Mouse (Mus musculus) neural tube, embryonic 11.5 days (tissue): Measurements from ENCODE around the gene Hip1. TPM values are rescaled to one million over a fixed set of nuclear protein-coding genes. Genes with fewer than 3 reads are reported as not detected.

ENCODE experiments used
- ATAC-seq: fragments of 200-750 bp; cut with Nextera tagmentation; 2 replicates; pipeline ENCODE4 v1.8.0; 2017; ENCODE audit warnings: moderate number of reproducible peaks, mild to moderate bottlenecking, moderate TSS enrichment, moderate library complexity; ENCODE audit not compliant: insufficient read depth, low FRiP score, low TSS enrichment
- DNase-seq: peaks from one replicate; pipeline ENCODE4 v3.0.0-alpha.2; 2015; ENCODE audit warnings: low spot score
- H3K27ac ChIP-seq: fragments of 300-500 bp; sonication (generic); 2 replicates; pipeline ENCODE4 v1.5.1; 2014; ENCODE audit warnings: low read depth, mild to moderate bottlenecking, low read length
- H3K27me3 ChIP-seq: fragments of 300-500 bp; sonication (generic); 2 replicates; pipeline ENCODE4 v1.6.1; 2014; ENCODE audit warnings: mild to moderate bottlenecking, low read length, mixed read lengths; ENCODE audit not compliant: control insufficient read depth, insufficient read depth
- H3K36me3 ChIP-seq: fragments of 300-500 bp; sonication (generic); 2 replicates; pipeline ENCODE4 v1.6.1; 2014; ENCODE audit warnings: mild to moderate bottlenecking, low read length, moderate library complexity, mixed read lengths; ENCODE audit not compliant: control insufficient read depth, insufficient read depth
- H3K4me1 ChIP-seq: fragments of 300-500 bp; sonication (generic); 2 replicates; pipeline ENCODE4 v1.6.1; 2014; ENCODE audit warnings: low read length, mixed read lengths; ENCODE audit not compliant: control insufficient read depth, insufficient read depth
- H3K4me2 ChIP-seq: fragments of 300-500 bp; sonication (generic); 2 replicates; pipeline ENCODE4 v1.6.1; 2014; ENCODE audit warnings: low read depth, mild to moderate bottlenecking, moderate library complexity
- H3K4me3 ChIP-seq: fragments of 300-500 bp; sonication (generic); 2 replicates; pipeline ENCODE4 v1.5.1; 2014; ENCODE audit warnings: low read depth, low read length
- H3K9ac ChIP-seq: fragments of 300-500 bp; sonication (generic); 2 replicates; pipeline ENCODE4 v1.6.1; 2014; ENCODE audit warnings: mild to moderate bottlenecking, low read length
- H3K9me3 ChIP-seq: fragments of 300-500 bp; sonication (generic); 2 replicates; pipeline ENCODE4 v1.6.1; 2016; ENCODE audit warnings: low read length; ENCODE audit not compliant: control insufficient read depth
- WGBS: fragments of 180-500 bp; shearing (Covaris S2); extraction: QIAGEN DNeasy Blood & Tissue Kit; methylation state at CpG from one replicate; pipeline ENCODE4 v1.1.7; 2014; 5-methylcytosine and 5-hydroxymethylcytosine counted together
- polyA plus RNA-seq: library from polyadenylated mRNA; unstranded; fragments of >200 nt; fragmentation: Nextera tagmentation; extraction: Ambion mirVana; gene quantifications from 2 replicates; pipeline ENCODE4 v1.2.1, GENCODE M21; 2014

Gene Hip1
- polyA plus RNA-seq, 1 experiment from 2014 or later, result 57.3 TPM

- Histone ChIP-seq H3K27ac (no peak overlapping the region), H3K9ac (no peak overlapping the region), H3K9me3 (no peaks in the 10 kb centered on the region), H3K4me1 (no peaks in the 10 kb centered on the region), H3K27me3 (no peaks in the 10 kb centered on the region), H3K36me3 (peaks cover 27% of the 10 kb centered on the region), H3K4me3 (no peak overlapping the region), H3K4me2 (no peak overlapping the region)
- ATAC-seq, result no peak
- no peak for DNase-seq
- WGBS, result 76% methylated on average over 5 of the region's 5 CpGs
Measured at GRCm38 (mm10) chr5:135428786-135429185, 116.1 kb downstream of the Hip1 start.

- 92% methylated on average over 9 of the region's 9 CpGs for WGBS
- Histone ChIP-seq H3K36me3 (peaks cover 11% of the 10 kb centered on the region; the same call in 1 of the 2 replicates), H3K9me3 (no peaks in the 10 kb centered on the region), H3K4me3 (no peak overlapping the region), H3K27me3 (no peaks in the 10 kb centered on the region), H3K9ac (no peak overlapping the region), H3K27ac (no peak overlapping the region), H3K4me1 (no peaks in the 10 kb centered on the region), H3K4me2 (no peak overlapping the region)
- DNase-seq, result no peak
- no peak for ATAC-seq
Measured at GRCm38 (mm10) chr5:135410266-135410665, 134.7 kb downstream of the Hip1 start.

- H3K27ac ChIP-seq, result no peak overlapping the region
- H3K9me3 ChIP-seq, result no peaks in the 10 kb centered on the region
- no peak overlapping the region for H3K4me3 ChIP-seq
- no peaks in the 10 kb centered on the region for H3K4me1 ChIP-seq
- H3K36me3 ChIP-seq, result peaks cover 3% of the 10 kb centered on the region; the same call in 1 of the 2 replicates
- H3K4me2 ChIP-seq, result no peak overlapping the region
- DNase-seq (no peak), ATAC-seq (no peak)
- 86% methylated on average over 4 of the region's 4 CpGs for WGBS
- H3K9ac ChIP-seq, result no peak overlapping the region
- H3K27me3 ChIP-seq, result no peaks in the 10 kb centered on the region
Measured at GRCm38 (mm10) chr5:135408114-135408513, 136.8 kb downstream of the Hip1 start.

GRCm38 (mm10) chr5:135405437-135405836 lies 139.5 kb downstream of the Hip1 start:
- WGBS, result 89% methylated on average over 9 of the region's 9 CpGs
- no peaks in the 10 kb centered on the region; the same call in 1 of the 2 replicates for H3K36me3 ChIP-seq
- no peak overlapping the region for H3K4me3 ChIP-seq
- no peaks in the 10 kb centered on the region for H3K9me3 ChIP-seq
- H3K27ac ChIP-seq, result no peak overlapping the region
- H3K27me3 ChIP-seq, result no peaks in the 10 kb centered on the region
- no peak overlapping the region for H3K4me2 ChIP-seq
- DNase-seq, result no peak
- ATAC-seq, result no peak
- H3K4me1 ChIP-seq, result no peaks in the 10 kb centered on the region
- no peak overlapping the region for H3K9ac ChIP-seq

GRCm38 (mm10) chr5:135404623-135405022 lies 140.3 kb downstream of the Hip1 start:
- Histone ChIP-seq H3K4me2 (no peak overlapping the region), H3K4me3 (no peak overlapping the region), H3K36me3 (no peaks in the 10 kb centered on the region), H3K27ac (no peak overlapping the region), H3K4me1 (no peaks in the 10 kb centered on the region), H3K27me3 (no peaks in the 10 kb centered on the region), H3K9ac (no peak overlapping the region), H3K9me3 (no peaks in the 10 kb centered on the region)
- 34% methylated on average over 20 of the region's 20 CpGs for WGBS
- DNase-seq (peak; percentile 60), ATAC-seq (no peak)

GRCm38 (mm10) chr5:135400244-135400643 lies 144.7 kb downstream of the Hip1 start:
- Histone ChIP-seq H3K27ac (no peak overlapping the region), H3K27me3 (no peaks in the 10 kb centered on the region), H3K4me2 (no peak overlapping the region), H3K4me1 (no peaks in the 10 kb centered on the region), H3K9ac (no peak overlapping the region), H3K36me3 (no peaks in the 10 kb centered on the region), H3K4me3 (no peak overlapping the region), H3K9me3 (no peaks in the 10 kb centered on the region)
- DNase-seq (peak; percentile 81), ATAC-seq (no peak)
- WGBS, result 8% methylated on average over 2 of the region's 2 CpGs

- Histone ChIP-seq H3K9me3 (no peaks in the 10 kb centered on the region), H3K36me3 (no peaks in the 10 kb centered on the region), H3K4me1 (no peaks in the 10 kb centered on the region)
Measured at GRCm38 (mm10) chr5:135399382-135399781, 145.5 kb downstream of the Hip1 start.

GRCm38 (mm10) chr5:135395826-135396225 lies 149.1 kb downstream of the Hip1 start:
- Histone ChIP-seq H3K4me1 (peaks cover 4% of the 10 kb centered on the region; the same call in 1 of the 2 replicates), H3K27me3 (no peaks in the 10 kb centered on the region), H3K36me3 (peaks cover 8% of the 10 kb centered on the region), H3K9ac (no peak overlapping the region), H3K9me3 (no peaks in the 10 kb centered on the region), H3K27ac (no peak overlapping the region), H3K4me2 (no peak overlapping the region), H3K4me3 (no peak overlapping the region)
- no peak for ATAC-seq
- 56% methylated on average over 5 of the region's 5 CpGs for WGBS
- peak; percentile 51 for DNase-seq

More at GRCm38 (mm10) chr5:135399382-135399781, 145.5 kb downstream of the Hip1 start:
- Histone ChIP-seq H3K27me3 (no peaks in the 10 kb centered on the region), H3K9ac (no peak overlapping the region), H3K27ac (no peak overlapping the region), H3K4me2 (no peak overlapping the region), H3K4me3 (no peak overlapping the region)
- 72% methylated on average over 6 of the region's 6 CpGs for WGBS
- DNase-seq (no peak), ATAC-seq (no peak)

GRCm38 (mm10) chr5:135394004-135394823 lies 150.7 kb downstream of the Hip1 start, which contains the start of gene Pom121:
TSS of gene Pom121 (minus strand) at chr5:135394546.
- ATAC-seq, result peak; percentile 87

More at GRCm38 (mm10) chr5:135394004-135394823, 150.7 kb downstream of the Hip1 start, which contains the start of gene Pom121:
- peaks cover 14% of the 10 kb centered on the region for H3K36me3 ChIP-seq
- DNase-seq, result peak; percentile 92
- H3K4me3 ChIP-seq, result peak within 1 kb of the TSS; percentile 99
- WGBS, result under 1% methylated on average over 94 of the region's 110 CpGs
- H3K4me1 ChIP-seq, result peaks cover 4% of the 10 kb centered on the region; the same call in 1 of the 2 replicates
- peak within 1 kb of the TSS; percentile 60 for H3K4me2 ChIP-seq
- H3K9ac ChIP-seq, result peak within 1 kb of the TSS; percentile 96
- H3K9me3 ChIP-seq, result no peaks in the 10 kb centered on the region
- H3K27me3 ChIP-seq, result no peaks in the 10 kb centered on the region
- H3K27ac ChIP-seq, result peak within 1 kb of the TSS; percentile 70
